Mouse (Mus musculus): ENCODE data around the gene Gm17402.

Gene Gm17402

GRCm38 (mm10) chr3:67375063-67375462 is at the start of gene Gm17402:
Gene Gm17402, minus strand, starts transcription at chr3:67375163.
- in situ Hi-C loops (cut with MboI, MseI) = no loop called here

GRCm38 (mm10) chr3:67378215-67378614 is 3.3 kb upstream of the Gm17402 start:
- in situ Hi-C loops (cut with MboI, MseI) = no loop called here

DNA sequence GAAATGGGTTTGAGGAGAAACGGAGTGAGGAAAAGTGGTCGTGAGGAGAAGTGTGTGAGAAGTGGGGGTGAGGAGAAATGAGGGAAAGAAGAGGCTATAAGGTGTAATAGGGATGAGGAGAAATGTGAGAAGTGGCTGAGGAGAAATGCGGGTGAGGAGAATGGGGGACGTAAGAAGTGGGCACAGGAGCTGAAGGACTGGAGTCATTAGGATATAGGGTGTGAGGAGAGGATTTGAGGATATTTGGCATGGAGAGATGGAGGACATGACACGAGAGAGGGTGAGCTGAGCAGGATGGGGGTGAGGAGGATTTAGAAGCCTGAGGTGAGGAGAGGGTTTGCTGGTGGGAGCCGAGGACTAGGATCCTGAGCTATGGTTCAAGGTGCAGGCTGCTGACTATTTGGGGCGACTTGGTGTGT is 594 bp downstream of the Gm17402 start:
- in situ Hi-C loops (cut with MboI, MseI) = no loop called here

DNA sequence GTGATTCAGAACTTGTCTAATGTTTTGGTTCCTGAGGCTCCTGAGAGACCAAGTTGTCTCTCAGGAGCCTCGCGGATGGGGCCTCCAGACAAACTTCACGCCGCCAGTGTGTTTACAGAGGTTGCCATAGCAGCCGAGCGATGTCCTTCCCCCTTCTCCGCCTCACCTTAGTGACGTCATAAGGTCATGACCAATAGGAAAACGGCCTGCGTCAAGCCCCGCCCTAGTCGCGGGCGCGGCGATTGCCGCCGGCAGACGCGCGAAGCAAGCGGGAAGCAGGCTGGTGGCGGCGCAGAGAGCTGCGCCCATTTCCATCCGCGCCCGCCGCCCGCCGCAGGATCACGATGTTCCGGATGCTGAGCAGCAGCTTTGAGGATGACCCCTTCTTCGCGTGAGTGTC is 1.1 kb downstream of the Gm17402 start, which contains the start of gene Mlf1:
Gene Mlf1, plus strand, starts transcription at position 226 of the 400 bp plus-strand sequence.
- in situ Hi-C loops (cut with MboI, MseI) = no loop called here

DNA sequence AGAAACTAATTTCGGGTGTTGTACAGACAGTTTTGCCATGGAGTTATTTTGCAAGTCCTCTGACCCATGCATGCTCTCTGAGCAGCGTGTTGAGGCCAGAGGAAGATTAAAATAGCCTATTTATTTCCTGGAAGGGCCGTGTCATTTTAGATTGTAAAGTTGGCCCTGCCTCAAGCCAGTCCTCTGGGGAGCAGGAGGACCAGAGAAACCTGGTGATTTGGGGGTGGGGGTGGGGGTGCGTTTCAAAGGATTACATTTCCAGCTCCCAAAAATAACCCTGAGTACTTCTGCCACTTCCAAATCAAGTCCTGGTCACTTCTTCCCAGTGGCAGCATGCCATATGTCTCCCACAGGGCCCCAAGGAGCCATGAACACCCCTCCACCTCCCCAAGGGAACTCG is 2.2 kb downstream of the Gm17402 start:
- in situ Hi-C loops (cut with MboI, MseI) = no loop called here

DNA sequence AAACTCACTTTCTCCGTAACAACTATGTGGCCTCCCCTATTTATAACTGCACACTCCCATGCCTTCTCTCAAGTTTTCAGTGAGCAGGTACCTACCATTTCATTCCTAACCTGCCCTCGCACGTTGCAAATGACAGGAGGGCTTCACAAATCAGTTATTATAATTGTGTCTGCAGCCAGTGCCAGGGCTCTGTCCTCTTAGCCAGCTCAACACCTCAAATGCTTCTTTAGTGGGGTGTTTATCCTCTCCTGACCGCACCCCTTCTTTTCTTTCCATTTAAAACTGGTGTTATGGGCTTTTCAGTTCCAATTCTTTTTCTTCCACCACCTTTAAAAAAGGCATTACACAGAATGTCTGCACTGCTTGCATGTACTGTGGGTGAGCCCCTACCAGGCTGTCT is 2.8 kb downstream of the Gm17402 start:
- in situ Hi-C loops (cut with MboI, MseI) = no loop called here

- in situ Hi-C loops (cut with MboI, MseI) = no loop called here
These were observed 5.4 kb downstream of the Gm17402 start for GRCm38 (mm10) chr3:67369407-67370079.

- in situ Hi-C loops (cut with MboI, MseI) = no loop called here
These were observed 7.5 kb downstream of the Gm17402 start for GRCm38 (mm10) chr3:67367481-67367880.

DNA sequence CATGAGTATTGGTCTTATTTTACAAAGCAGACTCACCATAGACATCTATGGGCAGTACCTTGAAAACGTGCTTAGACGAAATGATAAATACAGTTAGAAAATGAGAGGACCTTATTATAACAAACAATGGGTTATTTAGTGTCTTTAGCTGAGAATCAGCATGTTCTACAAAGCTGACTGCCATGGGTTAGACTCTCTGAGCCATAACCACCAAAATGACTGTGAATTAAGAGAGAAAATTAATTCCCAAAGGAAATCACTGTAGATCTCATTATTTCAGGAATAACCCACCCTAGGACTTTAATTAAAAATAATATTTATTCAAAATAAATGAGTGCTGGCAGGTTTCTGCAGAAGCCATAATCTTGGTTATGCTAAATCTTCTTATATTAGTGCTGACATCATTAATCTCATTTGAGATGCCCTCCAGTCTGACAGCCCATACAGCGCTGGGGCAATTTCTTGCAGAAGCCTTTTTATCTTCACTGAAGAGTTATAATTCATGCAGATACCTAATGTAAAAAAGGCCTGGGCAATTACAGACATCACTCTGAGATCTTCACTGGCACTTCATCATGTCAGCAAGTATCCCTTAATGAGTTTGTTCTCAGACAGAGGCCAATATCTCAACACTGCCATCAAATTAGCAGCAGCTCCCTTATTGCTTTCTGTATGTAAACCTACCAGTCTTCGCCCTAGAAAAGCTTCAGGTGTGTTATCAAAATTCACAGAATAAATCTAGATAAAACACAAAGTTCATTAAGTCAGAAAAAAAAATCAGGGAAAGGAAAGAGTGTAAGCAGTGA is 8.7 kb downstream of the Gm17402 start:
- in situ Hi-C loops (cut with MboI, MseI) = no loop called here

DNA sequence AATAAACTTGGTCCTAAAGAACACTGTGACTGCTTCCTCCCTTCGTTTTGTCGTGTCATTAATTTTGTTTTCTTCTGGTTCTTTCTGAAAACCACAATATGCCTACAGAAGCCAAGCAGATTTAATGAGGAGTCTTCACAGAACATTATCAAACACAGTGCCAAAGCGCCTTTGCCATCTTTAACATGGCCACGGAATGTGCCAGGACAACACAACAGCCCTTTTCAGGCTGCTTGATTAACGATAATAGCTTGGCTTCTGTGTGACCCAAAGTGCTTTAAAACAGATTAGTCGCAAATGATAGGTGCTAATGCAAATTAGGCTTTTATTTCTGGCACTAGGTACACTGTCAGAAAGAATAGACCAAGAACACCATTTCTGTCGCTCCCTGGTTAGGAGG is 16.6 kb downstream of the Gm17402 start:
- in situ Hi-C loops (cut with MboI, MseI) = no loop called here

- in situ Hi-C loops (cut with MboI, MseI) = no loop called here
These were observed 22.2 kb downstream of the Gm17402 start for GRCm38 (mm10) chr3:67352763-67353149.

DNA sequence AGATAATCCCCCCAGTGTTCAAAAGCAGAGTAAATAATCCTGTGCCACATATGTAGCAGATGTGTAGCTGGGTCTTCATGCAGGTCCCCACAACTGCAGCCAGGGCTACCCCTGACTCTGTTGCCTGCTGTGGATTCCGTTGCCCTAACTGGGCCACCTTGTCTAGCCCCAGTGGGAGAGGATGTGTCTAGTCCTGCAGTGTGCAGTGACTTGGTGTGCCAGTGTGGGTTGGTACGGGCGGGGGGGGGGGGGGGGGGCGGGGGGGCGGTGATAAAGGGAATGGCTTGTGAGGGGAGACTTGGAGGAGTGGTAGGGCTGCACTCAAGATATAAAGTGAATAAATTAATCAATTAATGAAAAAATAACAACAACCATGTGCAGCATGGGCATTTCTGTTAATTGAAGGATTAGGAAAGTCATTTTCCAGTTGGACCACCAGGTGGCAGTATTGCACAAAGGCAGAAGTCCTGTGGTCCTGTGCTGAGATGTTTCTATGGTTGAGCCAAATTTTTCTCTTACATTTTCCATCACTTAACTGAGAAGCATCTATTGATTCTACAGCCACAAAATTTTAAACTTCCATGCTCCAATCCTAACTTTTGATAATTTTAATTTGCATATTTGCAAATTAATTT is 22.7 kb downstream of the Gm17402 start:
- in situ Hi-C loops (cut with MboI, MseI) = no loop called here

DNA sequence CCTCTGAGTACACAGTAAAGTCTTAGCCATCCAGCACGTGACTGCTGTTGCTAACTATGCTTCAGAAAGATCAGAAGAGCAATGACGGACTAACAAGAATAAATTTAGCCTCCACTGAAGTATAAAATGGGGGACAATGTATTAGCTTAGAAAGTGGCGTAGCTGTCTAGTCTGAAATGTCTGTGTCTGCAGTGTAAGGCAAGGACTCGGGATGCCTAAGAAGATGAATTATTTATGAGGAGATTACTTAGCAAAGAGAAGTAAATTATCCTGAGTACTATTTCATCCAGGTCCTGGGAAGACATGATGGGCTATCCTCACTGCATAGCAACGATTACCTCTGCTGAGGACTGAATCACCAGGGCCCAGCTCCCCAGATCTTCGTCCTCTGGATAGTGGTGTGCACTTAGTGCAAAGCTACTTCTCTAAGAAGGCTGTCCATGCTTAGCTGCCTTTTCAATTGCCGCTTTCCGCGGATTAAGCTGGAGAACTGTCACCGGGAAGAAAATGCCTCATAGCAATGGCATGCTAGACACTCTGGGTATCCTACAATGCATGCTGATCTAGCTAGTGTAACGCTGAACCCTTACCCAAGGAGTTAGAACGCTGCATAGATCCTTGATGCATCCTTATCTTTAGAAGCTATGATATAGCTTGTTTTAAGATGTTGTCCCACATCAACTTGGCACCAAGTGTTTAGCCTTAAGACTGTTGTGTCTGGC is 23.4 kb downstream of the Gm17402 start:
- in situ Hi-C loops (cut with MboI, MseI) = no loop called here

GRCm38 (mm10) chr3:67346674-67347073 is 28.3 kb downstream of the Gm17402 start:
- in situ Hi-C loops (cut with MboI, MseI) = loop anchor here (5.0 to 25.0 kb wide), 2 partner anchors 384 to 939 kb away; no protein-coding TSS in a partner anchor

DNA sequence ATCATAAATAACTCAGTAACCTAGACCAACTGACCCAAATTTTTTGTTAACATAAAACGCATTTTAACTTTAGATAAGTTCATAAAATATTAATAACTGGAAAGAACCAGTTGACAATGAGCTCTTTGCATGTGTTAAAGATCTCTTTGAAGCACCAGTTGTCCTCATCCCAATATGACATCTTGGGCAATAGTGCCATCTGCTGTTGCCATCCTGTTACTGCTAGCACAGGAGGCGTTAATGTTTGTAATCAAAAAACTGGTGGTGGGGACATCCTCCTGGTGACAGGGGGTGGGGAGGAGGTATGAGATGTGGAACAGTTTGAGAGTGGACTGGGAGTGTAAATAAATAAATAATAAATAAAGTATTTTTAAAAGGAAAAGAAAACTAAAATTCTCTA is 30.4 kb downstream of the Gm17402 start:
- in situ Hi-C loops (cut with MboI, MseI) = loop anchor here (25.0 kb wide), 1 partner anchor 382 kb away; no protein-coding TSS in a partner anchor

DNA sequence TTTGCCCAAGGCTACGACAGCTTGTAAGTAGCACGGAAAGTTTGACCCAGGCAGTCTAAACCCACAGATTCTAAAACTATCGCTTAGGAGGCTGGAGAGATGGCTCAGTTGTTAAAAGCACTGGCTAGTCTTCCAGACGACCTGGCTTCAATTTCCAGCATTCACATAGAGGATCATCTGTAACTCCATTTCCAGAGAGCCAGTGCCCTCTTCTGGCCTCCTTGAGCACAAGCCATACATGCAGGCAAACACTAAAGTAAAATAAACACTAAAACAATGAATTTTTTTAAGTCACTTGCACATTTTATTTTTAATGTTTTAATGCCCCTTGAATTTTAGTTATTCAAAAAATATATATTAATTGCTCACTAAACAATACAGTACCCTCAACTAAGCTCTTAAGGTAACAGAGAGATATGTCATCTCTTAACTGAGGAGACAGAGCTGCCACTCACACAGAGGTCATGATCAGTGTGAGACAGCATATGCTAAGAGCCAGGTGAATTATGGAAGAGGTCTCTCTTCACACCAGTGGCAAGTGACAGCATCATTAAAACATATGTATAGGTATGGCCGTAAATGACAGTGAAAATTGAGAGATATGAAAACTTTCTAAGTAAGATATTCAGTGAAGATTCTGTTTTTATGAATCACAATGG is 31.8 kb downstream of the Gm17402 start:
- in situ Hi-C loops (cut with MboI, MseI) = loop anchor here (25.0 kb wide), 1 partner anchor 381 kb away; no protein-coding TSS in a partner anchor

DNA sequence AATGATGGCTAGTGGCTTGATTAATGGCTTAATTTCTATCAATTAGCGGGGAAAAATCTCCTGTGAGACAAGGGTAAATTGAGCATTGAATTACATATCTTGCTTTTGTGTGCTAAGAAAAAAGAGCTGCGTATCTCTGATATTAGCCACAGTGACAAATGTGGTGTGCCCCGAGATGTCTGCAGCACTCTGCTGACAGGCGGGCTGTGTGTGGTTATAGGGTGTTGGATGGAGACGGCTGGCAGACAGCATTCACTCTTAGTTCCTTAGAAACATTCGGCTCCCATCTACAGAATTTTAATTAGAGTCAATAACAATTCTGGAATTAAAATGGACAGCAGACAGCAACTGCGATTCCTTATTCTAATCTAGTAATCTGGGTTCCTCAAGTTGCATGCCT is 34.0 kb downstream of the Gm17402 start:
- in situ Hi-C loops (cut with MboI, MseI) = loop anchor here (25.0 kb wide), 1 partner anchor 379 kb away; no protein-coding TSS in a partner anchor

- in situ Hi-C loops (cut with MboI, MseI) = loop anchor here (25.0 kb wide), 1 partner anchor 377 kb away; no protein-coding TSS in a partner anchor
These were observed 35.4 kb downstream of the Gm17402 start for GRCm38 (mm10) chr3:67339558-67339957.

GRCm38 (mm10) chr3:67322422-67322821 is 52.5 kb downstream of the Gm17402 start:
- in situ Hi-C loops (cut with MboI, MseI) = no loop called here

Measured in T-helper 2 cell (primary cell).